Mouse (Mus musculus) kidney, postnatal 0 days (tissue): ENCODE data around the gene Elf4. TPM values are rescaled to one million over a fixed set of nuclear protein-coding genes. Genes with fewer than 3 reads are reported as not detected.
A peak's percentile ranks its signal among the peaks of the same experiment; 100 is the strongest.

Experiments used
- ATAC-seq: fragments of 200-750 bp; cut with Nextera tagmentation; replicated peaks from 2 replicates; pipeline ENCODE4 v1.8.0; 2017; ENCODE audit warnings: low read depth, moderate number of reproducible peaks, moderate TSS enrichment, moderate library complexity; ENCODE audit not compliant: low FRiP score
- DNase-seq: peaks from one replicate; pipeline ENCODE4 v3.0.0-alpha.2; 2016; ENCODE audit warnings: low spot score
- H3K27ac ChIP-seq: fragments of 300-500 bp; sonication (generic); 2 replicates; pipeline ENCODE4 v1.5.1; 2014; ENCODE audit warnings: mild to moderate bottlenecking
- H3K27me3 ChIP-seq: fragments of 300-500 bp; sonication (generic); 2 replicates; pipeline ENCODE4 v1.6.1; 2014; ENCODE audit warnings: low read length, mixed read lengths; ENCODE audit not compliant: insufficient read depth
- H3K36me3 ChIP-seq: fragments of 300-500 bp; sonication (generic); 2 replicates; pipeline ENCODE4 v1.6.1; 2014; ENCODE audit warnings: low read length, mixed read lengths; ENCODE audit not compliant: insufficient read depth
- H3K4me1 ChIP-seq: fragments of 300-500 bp; sonication (generic); replicated peaks from 2 replicates; pipeline ENCODE4 v1.6.1; 2014; ENCODE audit warnings: antibody characterized with exemption, low read length, mixed read lengths; ENCODE audit not compliant: insufficient read depth
- H3K4me2 ChIP-seq: fragments of 300-500 bp; sonication (generic); 2 replicates; pipeline ENCODE4 v1.6.1; 2014; ENCODE audit warnings: mild to moderate bottlenecking, low read length, moderate library complexity, mixed read lengths
- H3K4me3 ChIP-seq: fragments of 300-500 bp; sonication (generic); replicated peaks from 2 replicates; pipeline ENCODE4 v1.5.1; 2014; ENCODE audit warnings: low read depth, low read length
- H3K9ac ChIP-seq: fragments of 300-500 bp; sonication (generic); 2 replicates; pipeline ENCODE4 v1.6.1; 2014; ENCODE audit warnings: low read depth, low read length
- H3K9me3 ChIP-seq: fragments of 300-500 bp; sonication (generic); replicated peaks from 2 replicates; pipeline ENCODE4 v1.6.1; 2016; ENCODE audit warnings: low read length, inconsistent platforms, mixed read lengths
- CTCF ChIP-seq: IDR thresholded peaks from 2 replicates; pipeline ENCODE4 v1.5.1; 2016; ENCODE audit warnings: antibody characterized with exemption, low read depth, mild to moderate bottlenecking, moderate library complexity
- WGBS: fragments of 180-500 bp; shearing (Covaris S2); extraction: QIAGEN DNeasy Blood & Tissue Kit; methylation state at CpG from one replicate; pipeline ENCODE4 v1.1.7; 2014; 5-methylcytosine and 5-hydroxymethylcytosine counted together
- polyA plus RNA-seq: library from polyadenylated mRNA; unstranded; fragments of >200 nt; fragmentation: Nextera tagmentation; extraction: Ambion mirVana; gene quantifications from 2 replicates; pipeline ENCODE4 v1.2.1, GENCODE M21; 2015

Elf4 gene
- polyA plus RNA-seq, 1 experiment from 2014 or later, result 2.4 TPM

GRCm38 (mm10) chrX:48432599-48433526, 30.1 kb downstream of the Elf4 start:
- Histone ChIP-seq H3K4me1 (0 out of 2 replicates have a peak, but pooled peaks cover 5% of the 10 kb centered on the region), H3K27ac (no peak overlapping the region), H3K27me3 (no peaks in the 10 kb centered on the region), H3K36me3 (no peaks in the 10 kb centered on the region), H3K4me2 (no peak overlapping the region), H3K4me3 (no peak overlapping the region), H3K9me3 (no peaks in the 10 kb centered on the region), H3K9ac (no peak overlapping the region)
- TF ChIP-seq CTCF, result no peak
- WGBS, result 61% methylated on average over 15 of the region's 15 CpGs
- ATAC-seq (no peak), DNase-seq (no peak)

DNA sequence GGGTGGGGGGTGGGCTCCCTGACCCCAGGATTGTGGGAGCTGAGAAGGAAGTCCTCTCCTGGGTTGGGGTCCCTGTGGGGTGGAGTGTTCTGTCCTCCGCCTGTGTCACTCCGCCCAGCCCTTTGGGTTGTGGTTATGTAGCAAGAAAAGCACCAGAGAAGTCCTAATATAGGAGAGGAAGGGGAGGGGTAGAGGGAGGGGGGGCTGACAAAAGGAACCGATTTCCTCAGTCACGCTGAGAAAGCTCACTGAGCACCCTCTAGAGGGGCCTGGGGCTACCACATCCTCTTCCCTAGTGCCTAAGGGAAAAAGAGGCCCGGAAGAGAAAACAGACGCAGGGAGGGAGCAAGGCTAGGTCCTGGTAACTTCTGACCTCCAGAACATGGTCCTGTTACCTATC, 33.4 kb downstream of the Elf4 start:
- DNase-seq (peak; percentile 56), ATAC-seq (no peak; the same call in 1 of the 2 replicates)
- 47% methylated on average over 6 of the region's 6 CpGs for WGBS
- Histone ChIP-seq H3K9ac (no peak overlapping the region), H3K4me1 (0 out of 2 replicates have a peak, but pooled peaks cover 5% of the 10 kb centered on the region), H3K9me3 (no peaks in the 10 kb centered on the region), H3K4me3 (no peak overlapping the region), H3K27me3 (no peaks in the 10 kb centered on the region), H3K36me3 (no peaks in the 10 kb centered on the region), H3K27ac (no peak overlapping the region), H3K4me2 (no peak overlapping the region)
- TF ChIP-seq CTCF, result no peak

DNA sequence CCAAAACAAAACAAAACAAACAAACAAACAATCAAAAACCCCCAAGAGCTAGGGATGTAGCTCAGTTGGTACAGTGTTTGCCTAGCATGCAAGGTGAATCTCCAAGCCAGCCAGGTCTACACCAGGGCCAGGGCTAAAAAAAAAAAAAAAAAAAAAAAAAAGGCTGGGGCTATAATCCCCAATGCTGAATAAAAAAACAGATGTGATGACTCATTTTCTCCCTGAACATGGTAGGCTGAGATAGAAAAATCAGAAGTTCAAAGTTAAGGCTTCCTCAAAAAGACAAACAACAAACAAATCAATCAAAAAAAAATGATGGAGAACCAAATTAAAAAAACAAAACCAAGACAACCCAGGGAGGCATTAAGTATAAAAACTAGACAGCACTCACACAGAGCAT, 33.8 kb downstream of the Elf4 start:
- DNase-seq, result no peak
- no peak for ATAC-seq
- no peak overlapping the region for H3K4me2 ChIP-seq
- H3K9me3 ChIP-seq, result no peaks in the 10 kb centered on the region
- H3K9ac ChIP-seq, result no peak overlapping the region
- no peak for TF ChIP-seq CTCF
- no peaks in the 10 kb centered on the region for H3K36me3 ChIP-seq
- no peaks in the 10 kb centered on the region for H3K27me3 ChIP-seq
- H3K4me3 ChIP-seq, result no peak overlapping the region
- 0 out of 2 replicates have a peak, but pooled peaks cover 5% of the 10 kb centered on the region for H3K4me1 ChIP-seq
- H3K27ac ChIP-seq, result no peak overlapping the region

DNA sequence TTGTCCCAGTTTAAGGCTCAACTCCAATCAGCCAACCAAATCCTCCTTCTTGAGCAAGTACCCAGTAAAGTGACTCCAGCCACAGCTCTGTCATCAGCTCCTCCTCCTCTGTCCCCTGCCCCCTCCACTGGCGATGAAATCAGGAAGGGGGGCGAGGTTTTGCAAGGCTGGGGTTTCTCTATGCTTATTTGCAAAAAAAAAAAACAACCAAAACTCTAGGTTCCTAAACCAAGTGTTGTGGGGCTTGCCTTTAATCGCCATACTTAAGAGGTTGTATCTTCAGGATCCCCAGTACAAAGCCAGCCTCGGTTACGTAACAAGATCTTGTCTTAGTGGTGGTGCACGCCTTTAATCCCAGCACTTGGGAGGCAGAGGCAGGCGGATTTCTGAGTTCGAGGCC, 34.3 kb downstream of the Elf4 start:
- no peak for TF ChIP-seq CTCF

DNA sequence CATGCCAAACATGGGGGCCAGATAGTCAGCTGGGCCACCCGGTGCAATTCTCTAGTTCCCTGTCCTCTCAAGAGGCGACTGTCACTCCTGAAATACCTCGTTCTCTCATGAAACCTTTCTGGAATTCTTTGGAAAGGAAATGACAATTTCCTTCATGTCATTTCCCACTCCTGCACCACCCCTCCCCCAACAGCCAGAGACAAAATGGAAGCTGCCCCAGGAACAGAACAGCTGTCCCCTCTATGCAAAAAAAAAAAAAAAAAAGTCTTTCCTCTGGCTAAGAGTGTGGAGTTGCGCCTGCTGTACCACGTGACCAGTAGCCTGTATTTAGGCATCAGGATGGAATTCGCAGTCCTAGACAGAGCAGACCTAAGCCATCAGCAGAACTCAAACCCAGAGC, 34.7 kb downstream of the Elf4 start:
- H3K27me3 ChIP-seq, result no peaks in the 10 kb centered on the region
- H3K27ac ChIP-seq, result 0 out of 2 replicates have a peak overlapping the region, but pooled peaks have one; percentile 42
- ATAC-seq (no peak), DNase-seq (no peak)
- no peak overlapping the region for H3K4me2 ChIP-seq
- no peak overlapping the region for H3K9ac ChIP-seq
- WGBS, result 74% methylated on average over 6 of the region's 6 CpGs
- no peak for TF ChIP-seq CTCF
- no peaks in the 10 kb centered on the region for H3K36me3 ChIP-seq
- H3K9me3 ChIP-seq, result no peaks in the 10 kb centered on the region
- H3K4me3 ChIP-seq, result no peak overlapping the region
- no peaks in the 10 kb centered on the region for H3K4me1 ChIP-seq

More for the DNA sequence above, 34.3 kb downstream of the Elf4 start:
- Histone ChIP-seq H3K9ac (no peak overlapping the region), H3K4me3 (no peak overlapping the region), H3K27me3 (no peaks in the 10 kb centered on the region), H3K4me2 (no peak overlapping the region), H3K27ac (no peak overlapping the region), H3K36me3 (no peaks in the 10 kb centered on the region), H3K9me3 (no peaks in the 10 kb centered on the region), H3K4me1 (0 out of 2 replicates have a peak, but pooled peaks cover 4% of the 10 kb centered on the region)
- 75% methylated on average over 8 of the region's 8 CpGs for WGBS
- no peak for DNase-seq
- ATAC-seq, result no peak

DNA sequence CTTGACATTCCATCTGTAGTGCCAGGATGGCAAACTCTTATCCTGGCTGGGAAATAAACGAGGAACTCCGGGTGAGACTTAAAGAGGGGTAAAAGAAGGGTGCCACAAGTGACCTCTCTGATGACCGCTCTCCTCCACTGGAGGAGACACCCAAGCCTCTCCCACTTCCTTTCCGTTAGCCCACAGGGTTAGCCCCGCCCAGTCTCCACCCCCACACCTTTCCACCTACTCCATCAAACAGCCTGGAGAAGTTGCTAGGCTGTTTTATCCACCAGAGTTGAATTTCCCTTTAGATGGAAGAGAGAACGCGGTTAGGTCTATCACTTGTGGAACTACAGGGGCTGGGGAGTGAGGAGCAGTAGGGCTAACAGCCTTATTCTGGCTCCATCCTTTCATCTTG, 37.7 kb downstream of the Elf4 start:
- no peak overlapping the region for H3K4me2 ChIP-seq
- 49% methylated on average over 7 of the region's 7 CpGs for WGBS

More for the DNA sequence above, 37.7 kb downstream of the Elf4 start:
- Histone ChIP-seq H3K9ac (no peak overlapping the region), H3K4me3 (no peak overlapping the region), H3K36me3 (no peaks in the 10 kb centered on the region), H3K27me3 (no peaks in the 10 kb centered on the region), H3K9me3 (no peaks in the 10 kb centered on the region), H3K4me1 (no peaks in the 10 kb centered on the region), H3K27ac (no peak overlapping the region)
- no peak for TF ChIP-seq CTCF
- no peak for DNase-seq
- ATAC-seq, result no peak
